Mouse (Mus musculus): ENCODE results near the gene Gm9913.

Gene Gm9913

DNA sequence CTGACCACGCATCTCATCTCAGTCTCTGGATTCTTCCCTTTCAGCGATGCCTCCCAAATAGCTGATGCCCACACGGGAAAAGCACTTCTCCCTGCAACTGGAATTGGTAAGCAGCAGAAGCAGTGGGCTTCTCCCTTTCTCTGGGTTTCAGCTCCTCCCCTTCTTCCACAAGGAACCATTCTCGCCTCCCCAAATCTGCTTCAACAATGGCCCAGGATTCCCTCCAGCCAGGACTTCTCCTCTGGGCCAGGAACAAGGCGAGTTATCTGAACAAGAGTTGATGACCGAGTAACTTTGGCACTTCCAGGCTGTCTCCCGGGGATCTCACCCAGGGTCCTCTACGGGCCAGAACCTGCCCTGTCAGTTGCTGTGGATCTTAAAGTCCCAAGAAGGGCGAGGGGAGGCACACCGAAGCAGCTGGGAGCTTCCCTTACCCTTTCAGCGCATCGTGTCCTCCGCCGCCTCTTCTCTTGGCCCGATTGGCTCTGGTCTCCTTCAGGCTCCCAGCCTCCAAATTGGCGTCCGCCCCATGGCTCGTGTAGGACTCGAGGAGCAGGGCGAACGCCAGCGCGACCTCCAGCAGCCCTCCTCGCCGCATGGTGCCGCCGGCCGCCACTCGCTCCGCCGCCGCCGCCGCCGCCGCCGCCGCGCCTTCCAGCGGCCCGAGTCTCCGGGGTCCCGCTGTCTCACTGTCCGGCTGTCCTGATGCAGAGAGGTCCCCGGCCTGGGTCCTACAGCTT lies at the start of gene Gm9913:
Gm9913 (plus strand) TSS at position 84 of the 740 bp plus-strand sequence.
- DNase-seq (ENCODE audit: low read depth, low spot score): no peak

GRCm38 (mm10) chr2:125456059-125456789 lies 48.7 kb upstream of the Gm9913 start:
- no peak for DNase-seq (ENCODE audit: low read depth, low spot score)

DNA sequence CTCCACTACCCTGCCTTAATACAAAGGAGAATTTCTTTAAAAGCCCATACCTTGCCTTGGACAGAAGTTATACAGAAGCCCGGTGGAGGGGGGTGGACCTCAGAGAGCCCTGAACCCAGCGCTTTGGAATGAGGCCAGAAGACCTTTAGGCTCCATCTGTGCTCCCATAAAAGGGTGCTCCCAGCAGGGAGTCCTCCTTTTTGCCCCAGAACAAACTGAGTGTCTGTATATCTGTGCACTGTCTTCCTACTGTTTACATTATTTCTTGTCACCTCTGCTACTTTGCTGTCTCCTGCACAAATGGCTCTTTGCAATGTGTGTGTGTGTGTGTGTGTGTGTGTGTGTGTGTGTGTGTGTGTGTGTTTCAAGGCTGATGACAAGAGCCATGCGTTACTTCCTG lies 45.8 kb upstream of the Gm9913 start:
- no peak for DNase-seq (ENCODE audit: low read depth, low spot score)

DNA sequence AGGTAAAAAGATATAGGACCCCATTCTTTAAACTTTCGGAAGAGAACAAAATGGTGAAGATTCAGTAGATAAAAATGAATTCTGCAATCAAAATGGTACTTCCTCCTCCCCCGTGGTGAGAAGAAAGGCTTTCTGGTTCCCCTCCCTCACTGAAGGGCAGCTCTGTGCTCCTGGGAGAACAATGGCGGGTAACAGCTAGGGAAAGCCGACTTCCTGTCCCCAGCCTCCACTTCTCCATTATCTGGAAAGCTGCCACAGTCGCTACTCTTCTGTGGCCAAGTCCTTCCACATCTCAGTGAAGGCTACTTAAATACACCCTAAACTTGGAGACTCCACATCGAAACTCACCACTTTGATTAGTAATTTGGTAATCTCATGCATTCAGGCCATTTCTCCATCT lies 40.9 kb upstream of the Gm9913 start:
- DNase-seq (ENCODE audit: low read depth, low spot score): no peak

GRCm38 (mm10) chr2:125470553-125471295 lies 34.2 kb upstream of the Gm9913 start:
- DNase-seq (ENCODE audit: low read depth, low spot score): no peak

DNA sequence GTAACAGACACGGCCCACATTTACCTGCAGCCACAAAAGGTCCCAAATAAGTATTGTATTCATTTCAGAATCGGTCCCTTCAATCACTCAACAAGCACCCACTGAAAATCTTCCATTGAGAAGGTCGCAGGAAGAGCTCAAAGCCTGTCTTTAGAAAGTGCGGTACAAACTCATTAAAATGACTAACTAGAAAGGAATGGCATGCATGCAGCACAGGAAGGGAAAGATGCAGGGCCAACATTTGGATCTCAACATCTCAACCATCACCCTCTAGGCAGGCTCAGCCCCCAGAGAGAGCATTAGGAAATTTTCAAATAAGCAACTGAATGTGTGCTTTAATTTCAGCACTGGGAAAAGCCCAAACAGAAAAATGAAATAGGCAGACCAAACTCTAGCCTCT lies 33.2 kb upstream of the Gm9913 start:
- DNase-seq (ENCODE audit: low read depth, low spot score): no peak

GRCm38 (mm10) chr2:125473228-125473627 lies 31.7 kb upstream of the Gm9913 start:
- no peak for DNase-seq (ENCODE audit: low read depth, low spot score)

GRCm38 (mm10) chr2:125474690-125475089 lies 30.2 kb upstream of the Gm9913 start:
- DNase-seq (ENCODE audit: low read depth, low spot score): no peak

DNA sequence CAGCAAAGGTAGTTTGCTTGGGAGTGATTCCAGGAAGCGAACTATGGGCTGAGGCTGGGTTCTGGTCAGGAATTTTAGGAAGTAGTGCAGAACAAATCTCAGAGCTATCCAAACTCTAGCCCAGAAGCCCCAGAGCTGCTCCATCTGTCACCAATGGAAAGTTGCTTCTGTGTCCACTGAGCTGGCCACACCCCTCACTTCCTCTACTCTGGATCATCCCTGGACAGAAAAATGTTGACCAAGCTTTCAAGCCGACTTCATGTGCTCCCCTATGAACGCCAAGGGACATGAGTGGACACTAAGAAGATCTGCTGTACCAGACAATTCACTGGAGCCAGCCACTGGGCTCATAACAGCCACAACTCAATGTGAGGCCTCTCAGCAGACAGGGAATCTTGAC lies 28.7 kb upstream of the Gm9913 start:
- DNase-seq (ENCODE audit: low read depth, low spot score): no peak

- DNase-seq (ENCODE audit: low read depth, low spot score): no peak
Observed at GRCm38 (mm10) chr2:125477367-125477766, 27.5 kb upstream of the Gm9913 start.

DNA sequence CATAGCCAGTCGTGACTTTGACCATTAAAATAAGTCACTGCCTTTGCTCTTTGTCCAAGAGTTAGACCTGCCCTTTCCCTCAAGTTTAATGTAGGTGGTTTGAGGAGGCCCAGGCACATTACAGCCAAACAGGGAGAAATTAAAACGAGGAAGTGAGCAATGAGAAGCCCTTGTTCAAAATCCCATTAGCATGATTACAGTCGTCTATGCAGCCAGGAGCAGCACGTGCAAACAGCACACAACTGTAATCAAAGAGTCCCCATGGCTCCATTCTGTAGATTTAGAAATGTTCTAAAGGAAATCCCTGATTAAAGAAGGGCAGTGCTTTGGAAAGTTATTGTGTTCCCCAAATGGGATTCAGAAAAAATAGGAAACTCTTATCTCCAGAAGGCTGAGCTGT lies 26.2 kb upstream of the Gm9913 start:
- no peak for DNase-seq (ENCODE audit: low read depth, low spot score)

- no peak for DNase-seq (ENCODE audit: low read depth, low spot score)
Observed at GRCm38 (mm10) chr2:125480057-125480456, 24.8 kb upstream of the Gm9913 start.

DNA sequence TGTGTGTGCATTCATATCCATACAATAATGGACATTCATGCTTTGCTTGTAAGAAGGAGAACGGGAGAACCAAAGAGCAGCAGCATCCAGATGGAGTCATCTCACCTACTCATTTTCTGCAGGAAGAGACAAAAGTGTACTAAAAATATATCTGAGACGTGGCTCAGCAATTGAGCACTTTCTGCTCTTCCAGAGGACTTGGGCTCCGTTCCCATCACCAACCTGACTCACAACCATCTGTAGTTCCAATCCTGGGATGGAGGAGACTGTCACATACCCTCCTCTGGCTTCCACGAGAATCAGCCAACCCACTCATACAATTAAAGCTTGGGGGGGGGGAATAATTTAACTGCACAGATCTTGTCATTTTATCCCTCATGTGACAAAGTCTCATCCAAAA lies 23.8 kb upstream of the Gm9913 start:
- no peak for DNase-seq (ENCODE audit: low read depth, low spot score)

DNA sequence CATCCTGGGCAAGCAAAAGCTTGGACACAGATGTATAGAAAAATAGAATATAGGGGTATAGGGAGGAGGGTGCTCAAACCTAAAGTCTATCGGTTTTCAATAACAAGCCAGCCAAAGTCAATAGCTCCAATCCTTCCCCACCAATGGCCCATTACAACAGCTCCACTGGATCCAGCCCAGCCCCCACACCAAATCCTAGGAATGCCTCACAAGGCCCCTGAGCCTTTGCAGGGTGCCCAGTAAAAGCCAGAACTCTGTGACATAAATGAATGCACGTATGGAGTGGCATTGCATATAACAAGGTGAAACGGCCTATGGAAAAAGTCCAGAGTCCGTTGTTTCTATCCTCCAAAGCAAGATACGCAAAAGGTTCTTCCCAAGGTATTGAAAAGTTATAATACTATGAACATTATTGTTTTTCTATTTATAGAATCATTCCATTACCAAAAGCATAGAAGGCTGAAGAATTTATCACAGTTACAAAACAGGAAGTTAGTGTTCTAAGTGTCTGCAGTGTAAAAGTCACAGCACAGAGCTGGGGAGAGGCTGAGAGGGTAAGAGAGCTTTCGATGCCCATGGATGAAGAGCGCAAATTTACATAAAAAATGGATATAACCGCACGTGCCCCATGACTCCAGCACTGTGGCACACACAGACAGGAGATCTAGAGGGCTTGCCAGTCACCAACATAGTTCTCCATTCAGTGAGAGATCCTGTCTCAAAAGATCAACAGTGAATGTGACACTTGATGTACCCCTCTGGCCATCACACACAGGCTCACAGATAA lies 23.2 kb upstream of the Gm9913 start:
- DNase-seq (ENCODE audit: low read depth, low spot score): no peak

DNA sequence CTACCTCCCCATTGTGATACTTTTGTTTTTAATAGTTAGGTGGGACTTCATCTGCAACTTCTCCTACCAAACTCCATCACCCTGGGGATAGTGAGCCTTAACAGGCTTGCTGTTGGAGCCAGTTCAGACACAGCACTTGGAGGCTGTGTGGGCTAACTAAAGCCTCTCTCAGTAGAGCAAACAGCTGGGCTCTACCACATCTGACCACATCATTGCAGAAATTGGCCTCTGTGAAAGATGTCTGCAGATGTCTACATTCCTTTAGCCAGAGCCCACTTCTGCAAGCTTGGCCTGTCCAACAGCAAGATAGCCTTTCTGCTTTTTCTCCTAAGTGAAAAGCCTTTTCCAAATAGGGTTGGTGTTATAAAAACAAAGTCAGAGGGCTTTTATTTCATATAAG lies 20.7 kb upstream of the Gm9913 start:
- no peak for DNase-seq (ENCODE audit: low read depth, low spot score)

DNA sequence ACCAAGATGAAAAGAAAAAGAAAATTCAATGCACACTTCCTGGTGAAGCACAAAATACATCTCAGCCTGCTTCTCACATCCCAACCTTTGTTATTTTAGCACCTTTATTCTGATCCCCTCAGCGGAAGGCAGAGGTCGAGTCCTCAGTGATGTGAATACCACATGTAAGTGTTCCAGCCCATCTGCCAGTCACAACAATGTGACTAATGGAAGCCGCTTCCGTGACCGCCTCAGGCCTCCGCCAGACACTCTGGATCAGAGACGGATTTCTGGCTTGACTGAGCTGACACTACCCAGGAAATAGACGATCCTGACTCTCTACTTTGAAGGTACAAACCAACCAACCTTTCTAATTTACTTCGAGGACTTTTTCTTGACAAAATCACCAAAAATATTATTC lies 20.0 kb upstream of the Gm9913 start:
- no peak for DNase-seq (ENCODE audit: low read depth, low spot score)

DNA sequence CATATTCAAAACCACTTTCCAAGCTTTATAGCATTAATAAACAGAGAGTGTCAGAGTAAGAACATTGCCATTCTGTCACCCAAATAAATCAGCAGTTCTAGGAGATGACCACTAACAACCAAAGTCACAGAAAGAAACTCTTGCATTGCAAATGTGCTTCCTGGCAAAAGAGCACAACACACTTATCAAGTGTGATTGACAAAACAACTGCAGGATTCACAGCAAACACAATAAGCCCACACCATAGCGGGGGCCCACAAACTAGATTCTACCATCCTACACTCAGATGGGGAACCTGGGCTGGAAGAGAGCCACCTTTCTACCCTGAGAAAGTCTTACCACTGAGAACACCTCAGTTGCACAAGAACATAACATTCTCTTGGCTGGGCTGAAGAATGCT lies 14.9 kb upstream of the Gm9913 start:
- no peak for DNase-seq (ENCODE audit: low read depth, low spot score)

DNA sequence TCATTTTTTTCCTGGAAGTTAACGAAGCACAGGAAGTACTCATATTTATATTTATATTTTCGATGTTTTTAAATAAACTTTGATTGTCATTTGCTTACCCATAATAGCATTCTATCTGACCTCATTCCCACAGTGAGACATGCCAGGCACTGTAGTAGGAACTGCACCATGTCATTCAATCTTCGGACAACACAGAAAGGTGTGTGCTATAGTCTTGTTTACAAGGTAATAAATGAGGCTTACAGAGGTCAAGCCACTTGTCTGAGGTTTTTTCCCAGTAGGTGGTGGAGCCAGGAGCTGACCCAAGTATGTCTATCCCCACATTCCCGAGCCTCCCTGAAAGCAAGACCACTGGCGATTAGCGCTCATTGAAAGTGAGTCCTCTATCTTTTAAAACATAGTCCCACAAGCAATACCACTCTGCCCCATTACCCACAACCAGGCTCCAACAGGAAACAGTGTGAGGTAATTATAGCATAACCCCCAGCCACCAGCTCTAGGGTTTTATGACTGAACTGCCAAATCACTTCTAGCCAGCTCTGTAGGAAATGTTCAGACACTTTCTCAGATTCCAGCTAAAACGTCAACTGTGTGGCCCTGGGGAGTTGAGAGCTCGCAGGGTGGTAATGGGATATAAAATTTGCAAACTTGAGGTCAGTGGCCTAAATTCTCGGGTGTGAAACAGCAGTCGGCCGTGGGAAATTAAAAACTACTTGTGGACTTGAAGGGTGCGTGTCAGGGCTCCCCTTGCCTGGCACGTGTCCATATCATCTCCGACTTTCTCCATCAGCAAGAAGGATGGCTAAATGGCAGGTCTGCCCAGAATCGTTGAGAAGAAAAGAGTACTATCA lies 12.6 kb upstream of the Gm9913 start:
- no peak for DNase-seq (ENCODE audit: low read depth, low spot score)

DNA sequence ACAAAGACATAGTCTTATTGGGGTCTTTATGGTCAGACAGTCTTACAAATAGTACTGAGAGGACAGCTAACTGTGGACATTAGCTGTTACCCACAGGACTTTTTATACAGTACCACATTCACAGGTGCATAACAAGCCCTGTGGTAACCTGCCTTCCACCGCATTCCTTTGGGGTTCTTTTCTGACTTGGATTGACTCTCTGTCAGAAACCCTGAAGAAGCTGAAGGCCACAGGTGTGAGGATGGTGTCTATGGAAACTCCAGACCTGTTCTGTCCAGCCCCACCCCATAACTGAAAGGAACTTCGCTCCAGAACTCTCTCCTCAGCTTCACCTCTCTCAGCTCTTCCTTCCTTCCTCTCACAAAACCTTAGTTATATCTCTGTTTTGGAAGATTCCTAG lies 10.6 kb upstream of the Gm9913 start:
- no peak for DNase-seq (ENCODE audit: low read depth, low spot score)

GRCm38 (mm10) chr2:125494831-125495812 lies 9.8 kb upstream of the Gm9913 start:
- no peak for DNase-seq (ENCODE audit: low read depth, low spot score)

Data from retina, adult 2 months (tissue).